Mouse (Mus musculus): ENCODE data around the gene Fbxl17.

DNA sequence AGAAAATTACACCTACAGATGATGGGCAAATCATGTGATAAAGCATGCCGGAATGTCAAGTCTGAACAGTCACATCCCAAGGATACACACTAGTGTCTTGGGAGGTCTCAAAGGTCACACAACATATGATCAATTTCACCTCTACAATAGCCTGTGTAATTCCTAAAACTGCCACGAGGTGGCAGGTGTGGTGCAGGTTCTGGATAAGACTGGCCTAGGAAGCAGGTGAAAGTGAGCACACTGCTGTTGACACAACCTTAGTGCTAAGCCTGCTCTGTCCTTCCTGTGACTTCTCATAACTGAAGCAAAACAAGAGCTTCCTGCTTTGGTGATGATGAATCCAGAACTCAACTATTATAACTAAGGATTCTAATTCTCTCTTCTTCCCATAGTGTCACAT lies 175.8 kb downstream of the Fbxl17 start:
- TF ChIP-seq CTCF (IDR thresholded peaks at IDR 0.05; ENCODE audit: low read depth, low read length): peak; percentile 98
- no peak for TF ChIP-seq POLR2AphosphoS5 (IDR thresholded peaks at IDR 0.05; ENCODE audit: insufficient replicate concordance, low read depth, low read length)
- no peak for TF ChIP-seq GATA1 (IDR thresholded peaks at IDR 0.05; ENCODE audit: borderline replicate concordance, low read length)
